Mouse (Mus musculus) CH12.LX (cell line): ENCODE results near the gene Lgals9. TPM values are rescaled to one million over a fixed set of nuclear protein-coding genes. Genes with fewer than 3 reads are reported as not detected.

ENCODE experiments used
- DNase-seq: peaks from one replicate; pipeline ENCODE4 v3.0.0-alpha.2; 2013; ENCODE audit errors: extremely low read depth
- H3K27ac ChIP-seq: 2 replicates; pipeline ENCODE4 v1.5.1; 2012; ENCODE audit warnings: low read depth, mild to moderate bottlenecking, control low read depth, moderate library complexity; ENCODE audit not compliant: insufficient read depth
- H3K27me3 ChIP-seq: replicated peaks from 2 replicates; pipeline ENCODE3; 2012; ENCODE audit warnings: inconsistent platforms
- H3K36me3 ChIP-seq, 2 experiments: replicated peaks in 1 of 2; 2 replicates each; pipeline versions ENCODE3 to v1.6.1; 2012; ENCODE audit warnings: inconsistent platforms in 1 of 2, low read length in 1 of 2, mild to moderate bottlenecking in 1 of 2, mixed read lengths in 1 of 2, moderate library complexity in 1 of 2; ENCODE audit not compliant: control insufficient read depth in 1 of 2, insufficient read depth in 1 of 2
- H3K4me1 ChIP-seq, 2 experiments: 2 replicates each; pipeline ENCODE4 v1.6.1; 2012; ENCODE audit warnings: inconsistent platforms in 1 of 2, moderate library complexity in 1 of 2; ENCODE audit not compliant: insufficient read depth in 2 of 2, control insufficient read depth in 1 of 2
- H3K4me2 ChIP-seq: 2 replicates; pipeline ENCODE4 v1.6.1; 2012; ENCODE audit warnings: low read depth, mild to moderate bottlenecking, control low read depth; ENCODE audit not compliant: poor library complexity, insufficient read depth, severe bottlenecking
- H3K4me3 ChIP-seq, 3 experiments: fragments of 150-350 bp in 1 of 3; sonication (generic) in 1 of 3; replicated peaks in 1 of 3; 2 replicates each; pipeline versions ENCODE3 to v1.5.1; 2011 to 2012; ENCODE audit warnings: low read depth in 2 of 3, low read length in 2 of 3, mild to moderate bottlenecking in 2 of 3, moderate library complexity in 2 of 3, control low read depth in 1 of 3, improper control_type of control experiment in 1 of 3, inconsistent platforms in 1 of 3, mixed read lengths in 1 of 3; ENCODE audit not compliant: poor library complexity in 1 of 3
- H3K79me2 ChIP-seq: replicated peaks from 2 replicates; pipeline ENCODE4 v1.6.1; 2012; ENCODE audit warnings: mild to moderate bottlenecking, moderate library complexity; ENCODE audit not compliant: control insufficient read depth, poor library complexity, insufficient read depth, severe bottlenecking; ENCODE audit errors: extremely low read depth
- H3K9ac ChIP-seq: 2 replicates; pipeline ENCODE4 v1.6.1; 2012; ENCODE audit warnings: low read depth, mild to moderate bottlenecking, control low read depth, moderate library complexity; ENCODE audit not compliant: insufficient read depth
- H3K9me3 ChIP-seq: replicated peaks from 2 replicates; pipeline ENCODE3; 2012; ENCODE audit warnings: low read length, inconsistent platforms, mixed read lengths
- BHLHE40 ChIP-seq: IDR thresholded peaks from 2 replicates; pipeline ENCODE4 v1.6.1; 2011; ENCODE audit warnings: mild to moderate bottlenecking, low read depth, low read length, improper control_type of control experiment
- CHD1 ChIP-seq: IDR thresholded peaks from 2 replicates; pipeline ENCODE4 v1.6.1; 2012; ENCODE audit warnings: low read depth, low read length, improper control_type of control experiment, inconsistent platforms
- CHD2 ChIP-seq: IDR thresholded peaks from 2 replicates; pipeline ENCODE4 v1.6.1; 2011; ENCODE audit warnings: low read length, improper control_type of control experiment
- CTCF ChIP-seq, 2 experiments: IDR thresholded peaks in 1 of 2; conservative IDR thresholded peaks in 1 of 2; 2 replicates each; pipeline ENCODE4 v1.5.1; 2011 to 2012; ENCODE audit warnings: low read depth in 2 of 2, low read length in 2 of 2, improper control_type of control experiment in 1 of 2, inconsistent platforms in 1 of 2, mild to moderate bottlenecking in 1 of 2, moderate library complexity in 1 of 2
- E2F4 ChIP-seq: IDR thresholded peaks from 2 replicates; pipeline ENCODE4 v1.6.1; 2011; ENCODE audit warnings: low read depth, low read length, improper control_type of control experiment; ENCODE audit not compliant: insufficient replicate concordance
- ELF1 ChIP-seq: IDR thresholded peaks from 2 replicates; pipeline ENCODE4 v1.6.1; 2014; ENCODE audit warnings: low read depth, mild to moderate bottlenecking, inconsistent platforms, low read length, improper control_type of control experiment
- EP300 ChIP-seq: IDR thresholded peaks from 2 replicates; pipeline ENCODE4 v1.6.1; 2011; ENCODE audit warnings: low read length, improper control_type of control experiment
- ETS1 ChIP-seq: conservative IDR thresholded peaks from 2 replicates; pipeline ENCODE4 v1.6.1; 2012; ENCODE audit warnings: low read depth, mild to moderate bottlenecking, inconsistent platforms, low read length, improper control_type of control experiment, moderate library complexity
- GABPA ChIP-seq: IDR thresholded peaks from 2 replicates; pipeline ENCODE4 v1.6.1; 2012; ENCODE audit warnings: low read depth, low read length, improper control_type of control experiment, inconsistent platforms; ENCODE audit not compliant: insufficient replicate concordance
- HCFC1 ChIP-seq: IDR thresholded peaks from 2 replicates; pipeline ENCODE4 v1.6.1; 2012; ENCODE audit warnings: low read depth, mild to moderate bottlenecking, inconsistent platforms, low read length, improper control_type of control experiment
- IRF4 ChIP-seq: IDR thresholded peaks from 2 replicates; pipeline ENCODE4 v1.6.1; 2014; ENCODE audit warnings: low read depth, mild to moderate bottlenecking, inconsistent platforms, low read length, improper control_type of control experiment
- JUN ChIP-seq: IDR thresholded peaks from 2 replicates; pipeline ENCODE4 v1.6.1; 2011; ENCODE audit warnings: low read depth, mild to moderate bottlenecking, low read length, improper control_type of control experiment, moderate library complexity; ENCODE audit not compliant: insufficient read depth
- JUND ChIP-seq: conservative IDR thresholded peaks from 2 replicates; pipeline ENCODE4 v1.6.1; 2011; ENCODE audit warnings: low read depth, low read length, improper control_type of control experiment
- KAT2A ChIP-seq: IDR thresholded peaks from 2 replicates; pipeline ENCODE4 v1.6.1; 2012; ENCODE audit warnings: low read length, improper control_type of control experiment, inconsistent platforms; ENCODE audit not compliant: insufficient replicate concordance
- MAFK ChIP-seq: IDR thresholded peaks from 2 replicates; pipeline ENCODE4 v1.6.1; 2011; ENCODE audit warnings: low read length, improper control_type of control experiment; ENCODE audit not compliant: insufficient replicate concordance
- MAX ChIP-seq: IDR thresholded peaks from 2 replicates; pipeline ENCODE4 v1.6.1; 2011; ENCODE audit warnings: low read length, improper control_type of control experiment
- MAZ ChIP-seq: IDR thresholded peaks from 2 replicates; pipeline ENCODE4 v1.6.1; 2012; ENCODE audit warnings: low read depth, mild to moderate bottlenecking, inconsistent platforms, low read length, improper control_type of control experiment, moderate library complexity
- MEF2A ChIP-seq: IDR thresholded peaks from 2 replicates; pipeline ENCODE4 v1.6.1; 2014; ENCODE audit warnings: low read depth, mild to moderate bottlenecking, inconsistent platforms, low read length, improper control_type of control experiment, borderline replicate concordance
- MXI1 ChIP-seq: IDR thresholded peaks from 2 replicates; pipeline ENCODE4 v1.6.1; 2011; ENCODE audit warnings: mild to moderate bottlenecking, low read depth, low read length, improper control_type of control experiment
- MYC ChIP-seq: IDR thresholded peaks from 2 replicates; pipeline ENCODE4 v1.6.1; 2011; ENCODE audit warnings: low read depth, mild to moderate bottlenecking, improper control_type of control experiment, low read length
- NELFE ChIP-seq: IDR thresholded peaks from 2 replicates; pipeline ENCODE4 v1.6.1; 2011; ENCODE audit warnings: low read depth, low read length, improper control_type of control experiment
- NRF1 ChIP-seq: IDR thresholded peaks from 2 replicates; pipeline ENCODE4 v1.6.1; 2014; ENCODE audit warnings: low read depth, mild to moderate bottlenecking, inconsistent platforms, low read length, improper control_type of control experiment, moderate library complexity
- POLR2A ChIP-seq: IDR thresholded peaks from 2 replicates; pipeline ENCODE4 v1.6.1; 2011; ENCODE audit warnings: low read depth, mild to moderate bottlenecking, improper control_type of control experiment, low read length
- RAD21 ChIP-seq: IDR thresholded peaks from 2 replicates; pipeline ENCODE4 v1.6.1; 2011; ENCODE audit warnings: low read depth, mild to moderate bottlenecking, low read length, improper control_type of control experiment, moderate library complexity
- RCOR1 ChIP-seq: conservative IDR thresholded peaks from 2 replicates; pipeline ENCODE4 v1.6.1; 2012; ENCODE audit warnings: low read depth, mild to moderate bottlenecking, inconsistent platforms, low read length, improper control_type of control experiment
- SIN3A ChIP-seq: IDR thresholded peaks from 2 replicates; pipeline ENCODE4 v1.6.1; 2012; ENCODE audit warnings: low read length, improper control_type of control experiment, inconsistent platforms
- SMC3 ChIP-seq: IDR thresholded peaks from 2 replicates; pipeline ENCODE4 v1.6.1; 2011; ENCODE audit warnings: low read depth, low read length, improper control_type of control experiment
- TBP ChIP-seq: conservative IDR thresholded peaks from 2 replicates; pipeline ENCODE4 v1.6.1; 2011; ENCODE audit warnings: low read depth, low read length, improper control_type of control experiment
- TCF12 ChIP-seq: IDR thresholded peaks from 2 replicates; pipeline ENCODE4 v1.6.1; 2014; ENCODE audit warnings: low read depth, mild to moderate bottlenecking, inconsistent platforms, low read length, improper control_type of control experiment
- UBTF ChIP-seq: IDR thresholded peaks from 2 replicates; pipeline ENCODE4 v1.6.1; 2012; ENCODE audit warnings: low read depth, mild to moderate bottlenecking, inconsistent platforms, low read length, improper control_type of control experiment, moderate library complexity
- USF2 ChIP-seq: conservative IDR thresholded peaks from 2 replicates; pipeline ENCODE4 v1.6.1; 2011; ENCODE audit warnings: low read depth, low read length, improper control_type of control experiment
- ZC3H11A ChIP-seq: IDR thresholded peaks from 2 replicates; pipeline ENCODE4 v1.6.1; 2012; ENCODE audit warnings: low read depth, mild to moderate bottlenecking, inconsistent platforms, low read length, improper control_type of control experiment
- ZKSCAN1 ChIP-seq: IDR thresholded peaks from 2 replicates; pipeline ENCODE4 v1.6.1; 2012; ENCODE audit warnings: low read depth, inconsistent platforms, low read length, improper control_type of control experiment, borderline replicate concordance
- ZNF384 ChIP-seq: IDR thresholded peaks from 2 replicates; pipeline ENCODE4 v1.6.1; 2012; ENCODE audit warnings: low read depth, low read length, improper control_type of control experiment, inconsistent platforms
- dilution Hi-C: fragments of 300-500 bp; cut with MboI; formaldehyde crosslinking; loops from 2 replicates; pipeline ENCODE4 v1.14.3; 2020; ENCODE audit warnings: low sequenced_read_pairs; ENCODE audit not compliant: extremely low pct_unique_long_range_greater_than_20kb, extremely low pct_ligation_motif_present
- in situ Hi-C: fragments of 300-500 bp; cut with MboI; formaldehyde crosslinking; loops from 3 replicates; pipeline ENCODE4 v1.14.3; 2019; ENCODE audit warnings: low sequenced_read_pairs, low pct_ligation_motif_present, low pct_unique_long_range_greater_than_20kb, mixed read lengths
- polyA plus RNA-seq: library from polyadenylated mRNA; unstranded; fragments of >175 nt; gene quantifications from 2 replicates; pipeline ENCODE4 v1.2.1, GENCODE M21; 2012; ENCODE audit warnings: low read depth; ENCODE audit not compliant: insufficient read length
- total RNA-seq, 2 experiments: library from RNA; depleted of rRNA; stranded (reverse); fragments of 300-350 nt in 1 of 2; fragments of >200 nt in 1 of 2; gene quantifications; 2 replicates each; pipeline ENCODE4 v1.2.3; 2012 to 2014

The Lgals9 gene
- total and polyA plus RNA-seq, 3 experiments: 4.9 to 16.4 (median 5.0) TPM

DNA sequence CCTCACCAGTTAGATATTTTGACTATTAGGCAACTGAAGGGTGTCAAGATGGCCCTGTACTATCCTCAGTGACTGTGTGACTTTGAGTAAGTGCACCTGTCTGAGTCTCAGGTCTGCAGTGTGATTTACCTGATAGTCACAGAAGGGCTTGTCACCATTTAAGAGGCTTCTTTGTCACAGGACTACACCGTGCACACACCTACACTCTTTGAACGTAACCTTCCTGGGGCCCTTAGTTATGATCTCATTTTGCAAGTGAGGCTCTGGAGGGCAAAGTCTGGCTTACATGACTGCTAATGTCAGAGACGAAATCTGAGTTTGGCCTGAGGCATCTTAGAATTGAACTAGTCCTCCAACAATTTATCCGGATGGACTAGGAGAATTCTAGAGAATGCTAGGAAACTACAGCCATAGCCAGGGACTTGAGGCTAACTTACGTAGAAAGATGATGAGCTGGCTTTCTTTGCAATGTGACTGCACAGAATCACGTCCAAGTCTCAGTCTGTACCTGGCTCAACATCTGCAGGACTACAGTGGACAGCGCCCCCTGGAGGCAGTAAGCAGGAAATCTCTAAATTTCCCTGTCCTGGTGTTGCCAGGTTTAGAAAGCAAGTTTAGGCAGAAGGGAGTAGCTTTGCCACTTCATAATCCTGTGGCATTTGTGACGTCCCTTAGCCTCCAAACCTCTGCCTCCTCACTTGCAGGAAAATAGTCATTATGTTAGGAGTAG is 61.9 kb downstream of the Lgals9 start:
- Histone ChIP-seq H3K4me1 (peaks cover 8 to 63% of the 10 kb centered on the region in 2 experiments; a peak in 3 of 4 replicates), H3K27me3 (no peaks in the 10 kb centered on the region), H3K9me3 (no peaks in the 10 kb centered on the region), H3K36me3 (peaks cover 0 to 9% of the 10 kb centered on the region in 2 experiments), H3K27ac (no peak overlapping the region), H3K79me2 (no peaks in the 10 kb centered on the region), H3K4me2 (no peak overlapping the region), H3K9ac (no peak overlapping the region), H3K4me3 (no peak overlapping the region)
- dilution Hi-C loops: no loop called here
- DNase-seq: peak; percentile 79
- in situ Hi-C loops: no loop called here
- TF ChIP-seq SIN3A (no peak), ELF1 (peak; percentile 38; the same call in 1 of the 2 replicates), KAT2A (no peak), MYC (peak; percentile 35; the same call in 1 of the 2 replicates), ETS1 (no peak), TBP (no peak), IRF4 (0 out of 2 replicates have a peak, but pooled peaks have one; percentile 53), MEF2A (0 out of 2 replicates have a peak, but pooled peaks have one; percentile 27), NELFE (peak; percentile 60; the same call in 1 of the 2 replicates), ZC3H11A (peak; percentile 89), TCF12 (no peak), POLR2A (no peak), RCOR1 (no peak), CHD1 (no peak), JUN (no peak), ZKSCAN1 (no peak), USF2 (no peak), ZNF384 (no peak), SMC3 (peak; percentile 98), CTCF (conservative IDR thresholded peaks at IDR 0.05 in 1 of 2, IDR thresholded peaks at IDR 0.05 in 1 of 2; ENCODE audit: low read depth in 2 of 2, low read length in 2 of 2) (peak; percentile 99), GABPA (no peak), RAD21 (peak; percentile 98), JUND (0 out of 2 replicates have a peak, but pooled peaks have one; percentile 25), EP300 (no peak), MAFK (peak; percentile 74), UBTF (no peak), BHLHE40 (no peak), CHD2 (no peak), MAZ (0 out of 2 replicates have a peak, but pooled peaks have one; percentile 45), HCFC1 (no peak), E2F4 (no peak), MXI1 (no peak), MAX (no peak), NRF1 (no peak)
